Mouse (Mus musculus) layer of hippocampus, adult 9-10 months (tissue): ENCODE results near the gene Prkx.
A peak's percentile ranks its signal among the peaks of the same experiment; 100 is the strongest.

Source experiments
- DNase-seq: peaks from one replicate; pipeline ENCODE4 v3.0.0; 2022; ENCODE audit warnings: low spot score

Prkx gene

DNA sequence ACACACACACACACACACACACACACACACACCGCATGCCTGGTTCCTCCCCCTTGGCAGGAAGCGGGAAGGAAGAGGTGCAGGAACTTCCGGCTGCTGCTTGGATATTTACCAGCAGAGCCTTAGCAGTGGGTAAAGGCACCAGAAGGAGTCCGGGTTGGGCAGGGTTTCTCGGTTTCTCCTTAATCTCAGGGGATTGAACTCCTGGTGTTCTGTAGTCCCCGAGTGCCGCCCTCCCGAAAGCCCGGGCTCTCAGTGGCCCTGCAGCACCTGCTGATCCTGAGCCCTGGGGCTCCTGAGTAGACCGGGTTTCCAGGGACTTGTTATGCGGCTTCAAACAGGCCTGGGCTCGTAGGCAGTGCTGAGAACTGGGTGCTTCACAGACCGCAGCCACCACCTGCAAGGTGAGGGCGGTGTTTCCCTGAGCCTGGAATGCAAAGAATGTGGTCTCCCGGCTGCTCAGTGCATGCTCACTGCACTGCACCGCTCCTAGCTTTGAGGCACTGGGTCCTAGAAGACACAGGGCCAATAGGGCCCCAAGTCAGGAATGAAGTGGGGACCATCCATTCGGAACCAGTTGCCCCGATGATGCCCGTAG is at the start of gene Prkx:
Prkx (minus strand) TSS at position 41 of the 598 bp plus-strand sequence.
- no peak for DNase-seq

GRCm38 (mm10) chrX:77812031-77812430 is 16.0 kb upstream of the Prkx start:
- DNase-seq: peak; percentile 36

DNA sequence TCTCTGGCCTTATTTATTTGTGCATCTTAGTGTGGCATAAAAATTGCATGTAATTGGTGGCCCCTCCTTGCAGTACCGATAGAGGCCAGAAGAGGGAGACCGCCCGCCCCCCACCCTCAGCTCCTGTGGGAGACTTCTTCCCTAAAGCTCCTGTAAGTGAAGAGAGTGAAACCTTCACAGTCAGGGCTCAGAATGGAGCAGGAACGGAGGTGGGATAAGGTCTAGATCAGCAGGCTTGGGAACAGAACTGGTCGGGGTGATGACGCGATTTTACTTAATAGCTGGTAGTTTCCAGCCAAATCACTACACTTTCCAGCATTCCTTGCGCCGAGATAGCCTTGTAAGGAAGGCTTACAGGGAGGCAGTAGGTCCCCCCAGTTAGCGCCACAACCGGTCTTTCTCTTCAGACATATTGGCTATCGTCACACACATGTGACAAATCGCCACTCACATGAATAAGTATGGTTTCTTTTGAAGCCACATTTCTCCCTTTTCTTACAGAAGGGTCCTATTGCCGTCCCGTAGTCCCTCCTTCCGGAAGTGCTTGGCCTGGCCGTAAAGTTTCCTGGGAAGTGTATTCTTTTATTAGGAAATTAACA is 14.6 kb upstream of the Prkx start:
- peak; percentile 63 for DNase-seq

DNA sequence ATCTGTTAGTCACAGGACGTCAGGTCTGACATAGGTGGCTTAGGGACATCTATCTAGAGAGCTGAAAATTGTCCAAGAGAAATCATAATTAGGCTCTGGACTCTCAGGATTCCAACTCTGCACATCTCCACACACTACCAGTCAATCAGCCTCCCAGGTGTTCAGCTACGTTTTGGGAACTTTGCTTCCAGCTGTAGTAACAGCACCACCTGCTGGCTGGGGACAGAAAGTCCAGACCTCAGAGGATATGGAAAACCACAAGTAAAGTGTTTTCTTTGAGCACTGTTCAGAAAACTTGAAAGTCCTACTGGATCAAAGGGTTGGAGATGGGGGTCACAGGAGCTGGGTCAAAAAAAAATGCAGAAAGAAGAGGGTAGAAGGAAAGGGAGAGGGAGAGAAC is 12.5 kb upstream of the Prkx start:
- DNase-seq: no peak

DNA sequence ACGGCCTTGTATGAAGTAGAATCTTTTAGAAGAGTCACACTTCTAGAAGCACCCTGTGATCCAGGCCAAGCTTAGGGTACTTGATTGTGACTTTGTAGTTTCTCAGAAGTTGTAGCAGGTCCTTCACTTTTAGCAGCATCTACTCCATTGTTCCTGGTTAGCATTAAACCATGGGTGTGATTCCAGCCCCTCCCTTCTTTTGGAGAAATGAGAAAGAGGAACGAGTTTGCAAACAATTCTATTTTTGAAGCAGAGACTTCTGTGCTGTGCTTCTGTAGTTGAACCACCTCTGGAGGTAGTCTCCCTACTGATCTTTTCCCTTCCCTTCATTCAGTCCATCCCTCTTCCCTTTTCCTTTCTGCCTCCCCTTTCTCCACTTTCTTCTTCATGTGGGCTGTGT is 6.2 kb upstream of the Prkx start:
- DNase-seq: no peak

DNA sequence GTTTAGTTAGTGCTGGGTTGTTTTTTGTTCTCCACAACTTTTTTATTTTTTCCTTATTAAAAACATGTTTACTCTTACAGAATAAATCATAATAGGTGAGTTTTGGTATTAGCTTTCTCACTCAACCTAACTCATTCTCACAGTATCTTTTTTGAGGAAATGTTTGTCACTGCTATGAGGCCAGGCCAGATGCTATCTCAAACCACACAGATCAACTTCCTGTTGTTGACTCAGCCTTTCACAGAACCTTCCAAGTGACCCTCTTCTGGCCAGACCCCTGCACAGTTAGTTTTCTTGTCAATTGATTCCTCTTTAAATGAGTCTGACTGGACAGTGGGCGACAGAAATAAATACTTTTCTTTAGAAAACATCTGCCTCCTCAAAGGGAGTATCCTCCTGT is 5.5 kb upstream of the Prkx start:
- DNase-seq: no peak

DNA sequence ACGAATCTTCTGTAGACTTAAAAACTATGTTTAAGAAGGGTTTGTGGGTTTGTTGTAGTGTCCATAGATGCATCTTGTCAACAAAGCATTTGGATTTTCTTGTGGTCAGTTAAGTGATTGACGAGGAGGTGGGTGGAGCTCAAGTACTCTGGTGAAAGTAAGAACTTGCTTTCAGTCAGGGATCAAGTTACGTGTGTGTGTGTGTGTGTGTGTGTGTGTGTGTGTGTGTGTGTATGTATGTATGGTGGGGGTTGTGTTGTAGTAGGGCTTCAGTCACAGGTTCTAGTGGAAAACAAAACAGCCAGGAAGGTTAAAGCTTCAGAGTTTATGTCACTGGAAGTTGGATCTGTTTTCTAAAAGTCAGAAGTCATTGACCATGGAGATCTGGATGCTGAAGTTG is 3.5 kb upstream of the Prkx start:
- DNase-seq: no peak

DNA sequence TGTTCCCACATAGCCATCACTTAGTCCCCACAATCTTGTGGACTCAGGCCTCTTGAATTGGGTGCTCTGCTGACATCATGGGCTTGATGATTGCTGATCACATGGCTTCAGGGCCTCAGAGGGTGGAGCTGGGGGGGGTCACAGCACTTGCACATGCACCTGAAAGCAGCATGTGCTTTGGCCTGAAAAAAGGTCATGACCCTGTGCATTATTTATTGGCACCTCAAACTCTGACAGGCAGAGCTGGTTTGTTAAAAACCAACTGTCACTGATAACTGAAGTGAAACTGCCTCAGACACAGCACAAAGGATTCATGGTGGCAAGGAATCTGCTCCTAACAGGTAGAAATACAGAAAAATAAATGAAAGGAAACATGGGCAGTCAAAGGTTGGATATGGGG is 1.7 kb upstream of the Prkx start:
- DNase-seq: no peak

DNA sequence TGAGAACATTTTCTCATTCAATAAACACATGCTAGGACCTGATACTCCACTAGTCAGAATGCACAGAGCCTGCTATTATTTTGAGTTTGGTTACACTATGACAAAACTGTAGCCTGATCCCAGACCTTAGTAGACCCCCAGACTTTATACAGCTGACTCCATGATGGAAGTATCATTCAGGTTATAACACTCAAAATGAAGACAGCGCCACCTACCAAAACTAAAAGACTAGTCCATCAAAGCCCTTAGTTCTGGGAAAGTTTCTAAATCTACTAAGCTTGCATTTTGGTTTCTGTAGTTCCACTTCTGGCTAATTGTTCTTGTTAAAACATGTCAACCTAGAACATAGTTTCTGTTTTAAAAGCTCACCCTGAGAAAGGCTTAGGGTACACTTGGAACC is 838 bp upstream of the Prkx start:
- no peak for DNase-seq

DNA sequence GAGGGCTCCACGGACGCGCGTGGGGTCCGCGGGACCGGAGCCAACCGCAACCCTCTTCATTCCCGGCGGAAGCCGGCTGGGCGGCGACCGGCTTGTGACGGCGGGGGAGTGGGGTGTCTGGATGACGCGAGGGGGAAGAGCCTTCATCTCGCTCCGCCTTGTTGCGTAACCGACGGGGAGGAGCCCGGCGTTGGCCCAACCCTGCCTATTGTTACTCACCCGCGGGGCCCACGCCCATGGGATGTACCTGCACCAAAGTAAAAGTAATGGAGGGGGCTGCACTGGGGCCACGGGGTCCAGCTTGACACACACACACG is 262 bp downstream of the Prkx start:
- DNase-seq: peak; percentile 50

DNA sequence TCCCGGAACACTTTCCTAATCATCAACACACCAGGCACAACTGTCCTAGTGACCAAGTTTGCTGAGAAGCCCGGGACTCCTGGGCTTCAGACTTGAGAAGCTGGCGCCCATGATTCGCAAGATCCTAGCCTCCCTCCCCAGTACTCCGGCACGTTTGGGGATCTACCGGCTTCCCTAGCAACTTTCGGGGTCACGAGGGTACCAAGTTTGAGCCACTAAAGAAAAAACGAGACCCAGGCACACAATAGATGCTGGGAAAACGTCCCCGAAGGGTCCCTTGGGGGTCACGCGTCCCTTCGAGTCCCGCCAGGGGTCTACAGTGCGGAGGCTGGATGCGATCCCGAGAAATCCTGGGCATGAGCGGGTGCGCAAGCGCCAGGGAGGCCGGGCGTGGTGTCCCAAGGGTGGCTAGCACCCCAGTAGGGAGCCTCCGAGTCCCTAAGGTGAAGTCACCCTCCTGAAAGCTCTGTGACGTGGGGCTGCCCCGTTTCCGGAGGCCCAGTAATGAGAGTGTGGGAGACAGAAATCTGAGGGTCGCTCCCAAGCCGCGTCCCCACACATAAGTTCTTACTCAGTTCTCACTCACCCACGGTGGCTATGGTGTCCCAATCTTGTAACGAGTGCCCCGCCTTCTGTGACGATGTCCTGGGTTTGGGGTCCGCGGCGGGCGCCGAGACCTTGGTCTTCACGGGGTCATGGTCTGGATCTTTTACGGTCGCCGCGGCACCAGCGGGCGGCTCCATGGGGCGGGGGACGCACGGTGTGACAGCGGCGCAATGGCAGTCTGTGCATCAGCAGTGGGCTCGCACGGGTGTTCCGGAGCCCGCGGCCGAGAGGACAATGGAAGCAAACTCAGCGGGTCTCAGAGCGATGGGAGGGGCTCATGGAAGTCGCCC is 868 bp downstream of the Prkx start:
- no peak for DNase-seq

DNA sequence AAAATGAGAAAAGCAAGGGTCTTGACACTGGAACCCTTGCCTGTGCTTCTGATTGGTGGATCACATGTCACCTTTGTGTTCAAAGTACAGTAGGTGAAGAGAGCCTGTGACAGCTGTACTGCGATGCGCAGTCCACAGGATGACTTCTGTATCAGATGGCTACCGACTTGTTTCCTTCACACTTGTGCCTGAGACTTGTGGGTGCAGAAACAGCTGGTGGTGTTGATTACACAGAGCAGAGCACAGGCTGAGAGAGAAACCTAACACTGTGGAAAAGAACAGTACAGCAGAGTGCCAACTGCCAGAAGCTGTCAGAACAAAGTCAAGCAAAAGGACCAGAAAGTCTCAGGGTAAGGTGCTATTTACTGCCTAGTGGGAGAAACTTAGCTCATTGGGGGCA is 7.4 kb downstream of the Prkx start:
- no peak for DNase-seq

GRCm38 (mm10) chrX:77786354-77786753 is 9.7 kb downstream of the Prkx start:
- no peak for DNase-seq

- DNase-seq: no peak
Measured at GRCm38 (mm10) chrX:77777822-77778221, 18.3 kb downstream of the Prkx start.

- no peak for DNase-seq
Measured at GRCm38 (mm10) chrX:77765153-77765552, 30.9 kb downstream of the Prkx start.

DNA sequence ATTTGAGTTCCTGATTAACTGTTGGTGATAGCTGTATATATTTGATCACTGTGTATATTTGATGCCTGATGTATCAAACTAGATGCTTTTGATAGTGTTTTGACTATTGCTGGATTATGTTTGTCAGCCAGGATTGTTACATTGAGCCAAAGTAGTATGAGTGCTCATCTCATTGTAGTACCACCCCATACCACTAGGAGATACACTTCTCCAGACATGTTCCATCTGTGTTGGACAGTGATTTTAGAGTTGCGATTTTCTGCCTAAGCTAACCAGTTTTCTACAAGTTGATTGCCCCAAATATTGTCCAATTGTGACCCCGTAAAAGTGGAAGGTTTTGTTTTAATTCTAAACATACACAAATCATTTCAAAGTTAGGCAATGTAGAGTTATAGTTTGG is 51.8 kb downstream of the Prkx start:
- no peak for DNase-seq

- no peak for DNase-seq
Measured at GRCm38 (mm10) chrX:77741383-77741782, 54.7 kb downstream of the Prkx start.

GRCm38 (mm10) chrX:77733930-77734536 is 62.0 kb downstream of the Prkx start:
- no peak for DNase-seq

- no peak for DNase-seq
Measured at GRCm38 (mm10) chrX:77720298-77720697, 75.8 kb downstream of the Prkx start.
